Mouse (Mus musculus): Measurements from ENCODE around the gene Rasgef1c. TPM values are rescaled to one million over a fixed set of nuclear protein-coding genes. Genes with fewer than 3 reads are reported as not detected.

The Rasgef1c gene
- polyA plus RNA-seq (2012) = not detected in 2 replicates

GRCm38 (mm10) chr11:49901659-49902458, at the start of gene Rasgef1c:
Rasgef1c (plus strand) TSS chr11:49901835.
- no peaks in the 10 kb centered on the region for H3K36me3 ChIP-seq (ENCODE audit: control insufficient read depth)
- H3K4me1 ChIP-seq (ENCODE audit: control insufficient read depth) = peaks cover 8% of the 10 kb centered on the region
- H3K27me3 ChIP-seq (ENCODE audit: control insufficient read depth) = peaks cover 55% of the 10 kb centered on the region
- TF ChIP-seq TAL1 (IDR thresholded peaks at IDR 0.05; ENCODE audit: low read length) (no peak), GATA1 (IDR thresholded peaks at IDR 0.05; ENCODE audit: low read length) (no peak)
- peak within 1 kb of the TSS; percentile 38 for H3K4me3 ChIP-seq (replicated peaks)
- no peaks in the 10 kb centered on the region for H3K9me3 ChIP-seq (ENCODE audit: control insufficient read depth, low read length)

GRCm38 (mm10) chr11:49855144-49855543, 46.5 kb upstream of the Rasgef1c start:
- peaks cover 48% of the 10 kb centered on the region for H3K36me3 ChIP-seq (ENCODE audit: control insufficient read depth)
- no peak overlapping the region for H3K4me3 ChIP-seq (replicated peaks)

GRCm38 (mm10) chr11:49861139-49861538, 40.5 kb upstream of the Rasgef1c start:
- Histone ChIP-seq H3K9me3 (ENCODE audit: control insufficient read depth, low read length) (no peaks in the 10 kb centered on the region), H3K36me3 (ENCODE audit: control insufficient read depth) (peaks cover 53% of the 10 kb centered on the region), H3K27me3 (ENCODE audit: control insufficient read depth) (no peaks in the 10 kb centered on the region), H3K4me3 (replicated peaks) (no peak overlapping the region), H3K4me1 (ENCODE audit: control insufficient read depth) (peaks cover 48% of the 10 kb centered on the region)
- TF ChIP-seq GATA1 (IDR thresholded peaks at IDR 0.05; ENCODE audit: low read length) = no peak
- no peak for TF ChIP-seq TAL1 (IDR thresholded peaks at IDR 0.05; ENCODE audit: low read length)

More at GRCm38 (mm10) chr11:49855144-49855543, 46.5 kb upstream of the Rasgef1c start:
- H3K27me3 ChIP-seq (ENCODE audit: control insufficient read depth) = no peaks in the 10 kb centered on the region
- H3K9me3 ChIP-seq (ENCODE audit: control insufficient read depth, low read length) = no peaks in the 10 kb centered on the region
- H3K4me1 ChIP-seq (ENCODE audit: control insufficient read depth) = peaks cover 22% of the 10 kb centered on the region
- TF ChIP-seq GATA1 (IDR thresholded peaks at IDR 0.05; ENCODE audit: low read length) (no peak), TAL1 (IDR thresholded peaks at IDR 0.05; ENCODE audit: low read length) (no peak)

- TF ChIP-seq GATA1 (IDR thresholded peaks at IDR 0.05; ENCODE audit: low read length) = no peak
- TF ChIP-seq TAL1 (IDR thresholded peaks at IDR 0.05; ENCODE audit: low read length) = no peak
- Histone ChIP-seq H3K9me3 (ENCODE audit: control insufficient read depth, low read length) (no peaks in the 10 kb centered on the region), H3K4me1 (ENCODE audit: control insufficient read depth) (peaks cover 42% of the 10 kb centered on the region), H3K27me3 (ENCODE audit: control insufficient read depth) (no peaks in the 10 kb centered on the region), H3K36me3 (ENCODE audit: control insufficient read depth) (peaks cover 59% of the 10 kb centered on the region), H3K4me3 (replicated peaks) (no peak overlapping the region)
Measured at GRCm38 (mm10) chr11:49863926-49864325, 37.7 kb upstream of the Rasgef1c start.

- peaks cover 28% of the 10 kb centered on the region for H3K4me1 ChIP-seq (ENCODE audit: control insufficient read depth)
- peaks cover 77% of the 10 kb centered on the region for H3K36me3 ChIP-seq (ENCODE audit: control insufficient read depth)
- no peaks in the 10 kb centered on the region for H3K27me3 ChIP-seq (ENCODE audit: control insufficient read depth)
- no peaks in the 10 kb centered on the region for H3K9me3 ChIP-seq (ENCODE audit: control insufficient read depth, low read length)
- no peak overlapping the region for H3K4me3 ChIP-seq (replicated peaks)
- TF ChIP-seq GATA1 (IDR thresholded peaks at IDR 0.05; ENCODE audit: low read length) = no peak
- TF ChIP-seq TAL1 (IDR thresholded peaks at IDR 0.05; ENCODE audit: low read length) = no peak
Measured at GRCm38 (mm10) chr11:49867320-49867719, 34.3 kb upstream of the Rasgef1c start.

GRCm38 (mm10) chr11:49869762-49870161, 31.9 kb upstream of the Rasgef1c start:
- no peak for TF ChIP-seq GATA1 (IDR thresholded peaks at IDR 0.05; ENCODE audit: low read length)
- no peak for TF ChIP-seq TAL1 (IDR thresholded peaks at IDR 0.05; ENCODE audit: low read length)
- peaks cover 84% of the 10 kb centered on the region for H3K36me3 ChIP-seq (ENCODE audit: control insufficient read depth)
- no peak overlapping the region for H3K4me3 ChIP-seq (replicated peaks)
- no peaks in the 10 kb centered on the region for H3K27me3 ChIP-seq (ENCODE audit: control insufficient read depth)
- peaks cover 25% of the 10 kb centered on the region for H3K4me1 ChIP-seq (ENCODE audit: control insufficient read depth)
- H3K9me3 ChIP-seq (ENCODE audit: control insufficient read depth, low read length) = no peaks in the 10 kb centered on the region

- Histone ChIP-seq H3K4me1 (ENCODE audit: control insufficient read depth) (peaks cover 21% of the 10 kb centered on the region), H3K36me3 (ENCODE audit: control insufficient read depth) (peaks cover 81% of the 10 kb centered on the region), H3K27me3 (ENCODE audit: control insufficient read depth) (no peaks in the 10 kb centered on the region), H3K4me3 (replicated peaks) (no peak overlapping the region), H3K9me3 (ENCODE audit: control insufficient read depth, low read length) (no peaks in the 10 kb centered on the region)
- TF ChIP-seq GATA1 (IDR thresholded peaks at IDR 0.05; ENCODE audit: low read length) (no peak), TAL1 (IDR thresholded peaks at IDR 0.05; ENCODE audit: low read length) (no peak)
Measured at GRCm38 (mm10) chr11:49871914-49872313, 29.7 kb upstream of the Rasgef1c start.

GRCm38 (mm10) chr11:49872779-49873178, 28.9 kb upstream of the Rasgef1c start:
- no peaks in the 10 kb centered on the region for H3K27me3 ChIP-seq (ENCODE audit: control insufficient read depth)
- H3K36me3 ChIP-seq (ENCODE audit: control insufficient read depth) = peaks cover 80% of the 10 kb centered on the region
- no peaks in the 10 kb centered on the region for H3K9me3 ChIP-seq (ENCODE audit: control insufficient read depth, low read length)
- peaks cover 21% of the 10 kb centered on the region for H3K4me1 ChIP-seq (ENCODE audit: control insufficient read depth)
- peak; percentile 51; the same call in 2 of the 3 replicates for TF ChIP-seq TAL1 (IDR thresholded peaks at IDR 0.05; ENCODE audit: low read length)
- TF ChIP-seq GATA1 (IDR thresholded peaks at IDR 0.05; ENCODE audit: low read length) = peak; percentile 32; the same call in 1 of the 2 replicates
- no peak overlapping the region for H3K4me3 ChIP-seq (replicated peaks)

- H3K36me3 ChIP-seq (ENCODE audit: control insufficient read depth) = peaks cover 79% of the 10 kb centered on the region
- H3K27me3 ChIP-seq (ENCODE audit: control insufficient read depth) = no peaks in the 10 kb centered on the region
- TF ChIP-seq TAL1 (IDR thresholded peaks at IDR 0.05; ENCODE audit: low read length) = no peak
- TF ChIP-seq GATA1 (IDR thresholded peaks at IDR 0.05; ENCODE audit: low read length) = no peak
Measured at GRCm38 (mm10) chr11:49876948-49877817, 24.5 kb upstream of the Rasgef1c start.

More at GRCm38 (mm10) chr11:49876948-49877817, 24.5 kb upstream of the Rasgef1c start:
- H3K9me3 ChIP-seq (ENCODE audit: control insufficient read depth, low read length) = no peaks in the 10 kb centered on the region
- no peak overlapping the region for H3K4me3 ChIP-seq (replicated peaks)
- H3K4me1 ChIP-seq (ENCODE audit: control insufficient read depth) = peaks cover 16% of the 10 kb centered on the region

Data from erythroblast, embryonic 14.5 days (primary cell).